Mouse (Mus musculus) testis, adult 2 months (tissue): ENCODE results near the gene Tvp23a.

Experiments used
- CTCF ChIP-seq: fragments of 200-500 bp; IDR thresholded peaks from 2 replicates; pipeline ENCODE4 v1.5.1; 2012; ENCODE audit warnings: low read depth, mild to moderate bottlenecking, inconsistent platforms, low read length, moderate library complexity; ENCODE audit not compliant: control insufficient read depth, insufficient read depth, insufficient replicate concordance
- POLR2A ChIP-seq: fragments of 200-500 bp; IDR thresholded peaks from 2 replicates; pipeline ENCODE4 v1.6.1; 2012; ENCODE audit warnings: low read depth, mild to moderate bottlenecking, inconsistent platforms, low read length, moderate library complexity; ENCODE audit not compliant: control insufficient read depth

DNA sequence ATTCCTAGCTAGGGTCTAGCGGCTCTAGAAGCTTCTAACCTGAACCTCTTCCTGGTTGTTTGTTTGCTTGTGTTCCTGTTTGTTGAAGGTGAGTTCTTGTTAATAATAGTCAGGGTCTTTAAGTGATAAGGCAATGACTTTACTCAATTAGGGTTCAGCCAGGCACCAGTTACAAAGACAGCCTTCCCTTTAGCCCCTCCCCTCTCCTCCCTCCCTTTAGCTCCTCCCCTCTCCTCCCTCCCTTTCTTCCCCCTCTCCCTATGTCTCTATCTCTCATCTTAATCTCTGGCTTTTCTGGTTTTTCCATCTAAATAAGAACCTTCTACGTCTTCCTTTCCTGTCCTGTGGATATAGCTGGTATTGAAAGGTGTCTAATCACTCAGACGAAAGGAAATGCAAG lies 62.6 kb downstream of the Tvp23a start:
- TF ChIP-seq CTCF (no peak), POLR2A (no peak)
